Comparison of ENCODE assay signal across 9 mouse cellular contexts in the genomic region with DNA sequence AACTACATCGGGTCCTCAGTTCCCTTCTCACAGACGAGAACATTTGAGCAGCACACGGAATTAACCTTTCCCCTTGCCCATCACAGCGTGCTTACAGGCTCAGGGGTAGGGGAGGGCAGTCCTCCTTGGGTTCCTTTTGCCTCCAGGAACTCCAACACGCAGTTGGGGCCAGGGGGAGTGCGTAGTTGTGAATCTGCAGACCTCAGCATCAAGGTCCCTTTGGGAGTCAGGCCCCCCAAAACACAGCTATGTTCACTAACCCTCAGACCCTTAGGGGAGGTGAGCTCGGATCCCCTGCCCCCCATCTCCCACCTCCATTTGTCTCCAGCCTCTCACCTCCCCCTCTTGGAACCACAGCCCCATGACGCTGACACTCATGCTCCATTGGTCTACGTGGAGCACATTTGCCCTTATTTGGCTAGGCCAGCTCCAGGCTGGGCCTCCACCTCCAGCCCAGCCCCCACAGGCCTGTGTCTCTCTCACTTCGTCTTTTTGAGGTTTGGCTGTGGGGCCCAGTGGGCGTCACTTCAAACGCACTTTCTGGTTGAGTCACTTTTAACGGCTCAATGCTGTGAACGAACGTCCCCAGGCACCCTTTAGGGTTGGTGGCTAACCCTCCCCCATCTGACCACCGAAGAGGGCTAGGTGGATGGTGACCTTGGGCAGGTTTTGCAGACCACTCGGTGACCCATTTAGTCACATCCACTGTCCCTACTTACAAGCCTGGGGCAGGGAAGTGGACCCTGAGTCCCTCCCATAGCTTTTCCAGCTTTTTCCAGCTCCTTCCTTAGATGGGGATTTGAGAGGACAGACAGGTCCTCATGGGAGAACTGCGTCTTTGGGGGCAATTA. TPM values are rescaled to one million over a fixed set of nuclear protein-coding genes. Genes with fewer than 3 reads are reported as not detected.
DNase-seq lines count a peak whose midpoint lies in the region; ATAC-seq and TF ChIP-seq lines count a peak whose summit lies in the region.
"Had no signal": no experiment of that assay in that cellular context is flagged by ENCODE, and none has a peak within 500 bp of the region (broad histone marks: within the 10 kb centered on the region; RNA-seq: fewer than 3 reads in every experiment).

No protein-coding gene starts in this region.

- intact Hi-C loops in gastrocnemius, adult 2 months (cut with DNase I), result no loop called here

- H3K4me2 ChIP-seq in kidney, embryonic 16.5 days (replicated peaks; ENCODE audit: low read depth, low read length), result peak overlapping the region; percentile 37; the same call in 1 of the 2 replicates
- H3K4me2 ChIP-seq: neural tube, embryonic 13.5 days had no signal

- H3K9ac ChIP-seq in kidney, embryonic 16.5 days (replicated peaks; ENCODE audit: low read length), result peak overlapping the region; percentile 37; the same call in 1 of the 2 replicates
- H3K9ac ChIP-seq: neural tube, embryonic 13.5 days had no signal

- H3K9me3 ChIP-seq in kidney, embryonic 16.5 days (ENCODE audit: low read length), result no peaks in the 10 kb centered on the region
- H3K9me3 ChIP-seq: neural tube, embryonic 13.5 days had no signal

- no peak for TF ChIP-seq CTCF in gastrocnemius, adult 2 months (IDR thresholded peaks at IDR 0.05)

- peak; percentile 52 for DNase-seq in gastrocnemius, adult 2 months
- no peak for DNase-seq in gastrocnemius, postnatal 4 days (ENCODE audit: low spot score in 2 of 2)
- peak; percentile 97 for DNase-seq in MEL-GATA-1-ER (ENCODE audit: extremely low read depth, low read depth)
- DNase-seq in lung, postnatal 25 days (ENCODE audit: low spot score), result peak; percentile 90
- DNase-seq in thymus, adult 18-20 months, result peak; percentile 89 to 96
- DNase-seq in ovary, postnatal 10 days (ENCODE audit: low spot score), result no peak

- H3K4me3 ChIP-seq in gastrocnemius, adult 2 months, result peak overlapping the region; percentile 35
- H3K4me3 ChIP-seq in kidney, embryonic 16.5 days (ENCODE audit: low read length), result no peak overlapping the region
- H3K4me3 ChIP-seq: neural tube, embryonic 13.5 days had no signal

- peak; percentile 60 for ATAC-seq in erythroid progenitor cell, adult 5-6 weeks (replicated peaks; ENCODE audit: low FRiP score, poor library complexity, severe bottlenecking)
- ATAC-seq in kidney, embryonic 16.5 days (ENCODE audit: low FRiP score, low TSS enrichment), result peak; percentile 88

- peak overlapping the region; percentile 67 for H3K27ac ChIP-seq in gastrocnemius, adult 2 months
- peak overlapping the region; percentile 56 for H3K27ac ChIP-seq in kidney, embryonic 16.5 days (ENCODE audit: low read length)
- H3K27ac ChIP-seq: neural tube, embryonic 13.5 days had no signal

- 25% methylated on average over 18 of the region's 18 CpGs for WGBS in kidney, embryonic 16.5 days

- peaks cover 12% of the 10 kb centered on the region for H3K4me1 ChIP-seq in kidney, embryonic 16.5 days (ENCODE audit: insufficient read depth, low read length)
- H3K4me1 ChIP-seq: neural tube, embryonic 13.5 days had no signal

- peaks cover 6% of the 10 kb centered on the region for H3K36me3 ChIP-seq in kidney, embryonic 16.5 days (ENCODE audit: insufficient read depth, low read length)

- no peaks in the 10 kb centered on the region for H3K27me3 ChIP-seq in kidney, embryonic 16.5 days (ENCODE audit: insufficient read depth, low read length)
- H3K27me3 ChIP-seq: neural tube, embryonic 13.5 days had no signal

RNA-seq across cellular contexts. Expression of a gene that starts 10.9 kb away (rescaled TPM):
- not detected for total RNA-seq in gastrocnemius, adult 2 months (2021)
- under 1 TPM; 0.18 to 0.39 TPM for total RNA-seq in gastrocnemius, postnatal 4 days (2021)
- 6.7 and 8.6 TPM in 2 replicates for total RNA-seq in erythroid progenitor cell, adult 5-6 weeks (2015; ENCODE audit: low replicate concordance)
- total RNA-seq in erythroid progenitor cell, adult 5-6 weeks (2017; ENCODE audit: low replicate concordance), result 9.2 and 21.3 TPM in 2 replicates
- polyA plus RNA-seq in kidney, embryonic 16.5 days (2015; fragmentation: Nextera tagmentation; extraction: Ambion mirVana), result 4.7 and 5.6 TPM in 2 replicates

RNA-seq across cellular contexts. Expression of a gene that starts 12.1 kb away (rescaled TPM):
- total RNA-seq in gastrocnemius, adult 2 months (2021), result 10 to 100 TPM; 36.8 TPM
- 10 to 100 TPM; 52.1 to 55.5 TPM for total RNA-seq in gastrocnemius, postnatal 4 days (2021)
- 101 and 170 TPM in 2 replicates for total RNA-seq in erythroid progenitor cell, adult 5-6 weeks (2015; ENCODE audit: low replicate concordance)
- 27.0 and 66.5 TPM in 2 replicates for total RNA-seq in erythroid progenitor cell, adult 5-6 weeks (2017; ENCODE audit: low replicate concordance)
- polyA plus RNA-seq in kidney, embryonic 16.5 days (2015; fragmentation: Nextera tagmentation; extraction: Ambion mirVana), result 156 and 161 TPM in 2 replicates

RNA-seq across cellular contexts. Expression of a gene that starts 44.0 kb away (rescaled TPM):
- total RNA-seq in gastrocnemius, adult 2 months (2021), result not detected
- total RNA-seq in gastrocnemius, postnatal 4 days (2021), result under 1 TPM; 0.34 to 0.93 TPM
- 946 and 1,145 TPM in 2 replicates for total RNA-seq in erythroid progenitor cell, adult 5-6 weeks (2015; ENCODE audit: low replicate concordance)
- 341 and 501 TPM in 2 replicates for total RNA-seq in erythroid progenitor cell, adult 5-6 weeks (2017; ENCODE audit: low replicate concordance)
- polyA plus RNA-seq in kidney, embryonic 16.5 days (2015; fragmentation: Nextera tagmentation; extraction: Ambion mirVana), result 1.1 and 1.3 TPM in 2 replicates

Comparison
In these comparisons a context has a peak if more than half of its experiments do, and no peak if none do; other contexts are left out.
1. DNase-seq: peak in gastrocnemius, adult 2 months (single experiment), MEL-GATA-1-ER (single experiment), lung, postnatal 25 days (single experiment) and thymus, adult 18-20 months (2 of 2); none in gastrocnemius, postnatal 4 days (0 of 2) and ovary, postnatal 10 days (single experiment).
2. RNA of a gene that starts 10.9 kb away (total RNA-seq): 6.7 to 21.3 TPM in erythroid progenitor cell, adult 5-6 weeks; 0.18 to 0.39 TPM in gastrocnemius, postnatal 4 days and not detected in gastrocnemius, adult 2 months; every median in the first group is over 4 times any median in the second.
3. RNA of a gene that starts 44.0 kb away (total RNA-seq): 341 to 1,145 TPM in erythroid progenitor cell, adult 5-6 weeks; 0.34 to 0.93 TPM in gastrocnemius, postnatal 4 days and not detected in gastrocnemius, adult 2 months; every median in the first group is over 100 times any median in the second.